Mouse (Mus musculus) CH12.LX (cell line): ENCODE measurements at regions not wholly inside any gene's neighbourhood (a gene's known extent, or its start where the extent isn't known, plus 50 kb on each side); places are given as distances from the start of the nearest gene placed in this dataset.
"Not testable (repeated sequence)": the region's sequence is repeated elsewhere in the genome, so short reads cannot be mapped to it uniquely, and the experiment has no call there.

ENCODE experiments used
- CTCF ChIP-seq, 2 experiments: IDR thresholded peaks in 1 of 2; conservative IDR thresholded peaks in 1 of 2; 2 replicates each; pipeline ENCODE4 v1.5.1; 2011 to 2012; ENCODE audit warnings: low read depth in 2 of 2, low read length in 2 of 2, improper control_type of control experiment in 1 of 2, inconsistent platforms in 1 of 2, mild to moderate bottlenecking in 1 of 2, moderate library complexity in 1 of 2
- EP300 ChIP-seq: IDR thresholded peaks from 2 replicates; pipeline ENCODE4 v1.6.1; 2011; ENCODE audit warnings: low read length, improper control_type of control experiment
- HCFC1 ChIP-seq: IDR thresholded peaks from 2 replicates; pipeline ENCODE4 v1.6.1; 2012; ENCODE audit warnings: low read depth, mild to moderate bottlenecking, inconsistent platforms, low read length, improper control_type of control experiment
- MAX ChIP-seq: IDR thresholded peaks from 2 replicates; pipeline ENCODE4 v1.6.1; 2011; ENCODE audit warnings: low read length, improper control_type of control experiment
- MAZ ChIP-seq: IDR thresholded peaks from 2 replicates; pipeline ENCODE4 v1.6.1; 2012; ENCODE audit warnings: low read depth, mild to moderate bottlenecking, inconsistent platforms, low read length, improper control_type of control experiment, moderate library complexity
- MEF2A ChIP-seq: IDR thresholded peaks from 2 replicates; pipeline ENCODE4 v1.6.1; 2014; ENCODE audit warnings: low read depth, mild to moderate bottlenecking, inconsistent platforms, low read length, improper control_type of control experiment, borderline replicate concordance
- PAX5 ChIP-seq: IDR thresholded peaks from 2 replicates; pipeline ENCODE4 v1.6.1; 2012; ENCODE audit warnings: low read length, inconsistent platforms, mixed read lengths
- POLR2A ChIP-seq: IDR thresholded peaks from 2 replicates; pipeline ENCODE4 v1.6.1; 2011; ENCODE audit warnings: low read depth, mild to moderate bottlenecking, improper control_type of control experiment, low read length
- ZC3H11A ChIP-seq: IDR thresholded peaks from 2 replicates; pipeline ENCODE4 v1.6.1; 2012; ENCODE audit warnings: low read depth, mild to moderate bottlenecking, inconsistent platforms, low read length, improper control_type of control experiment
- ZNF384 ChIP-seq: IDR thresholded peaks from 2 replicates; pipeline ENCODE4 v1.6.1; 2012; ENCODE audit warnings: low read depth, low read length, improper control_type of control experiment, inconsistent platforms

DNA sequence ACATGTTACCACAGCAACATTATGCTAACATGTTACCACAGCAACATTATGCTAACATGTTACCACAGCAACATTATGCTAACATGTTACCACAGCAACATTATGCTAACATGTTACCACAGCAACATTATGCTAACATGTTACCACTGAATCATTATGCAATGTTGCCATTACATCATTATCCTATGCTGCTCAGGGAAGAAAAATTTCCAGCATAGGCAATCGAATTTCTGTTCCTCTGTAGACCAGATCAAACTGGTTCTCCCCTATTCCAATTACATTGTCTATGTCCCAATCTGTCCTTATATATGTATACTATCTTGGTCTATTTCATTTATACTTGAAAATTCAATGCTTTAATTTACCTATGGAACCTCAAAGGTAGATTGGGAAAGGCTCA, 61.3 kb upstream of the Rmdn2 start:
- not testable (repeated sequence) for TF ChIP-seq CTCF (conservative IDR thresholded peaks at IDR 0.05 in 1 of 2, IDR thresholded peaks at IDR 0.05 in 1 of 2; ENCODE audit: low read depth in 2 of 2, low read length in 2 of 2); MAZ; POLR2A; MEF2A; MAX; HCFC1; PAX5; ZC3H11A; ZNF384; EP300
